Mouse (Mus musculus): Measurements from ENCODE around the gene Sestd1. TPM values are rescaled to one million over a fixed set of nuclear protein-coding genes. Genes with fewer than 3 reads are reported as not detected.

Gene Sestd1
- polyA plus RNA-seq, 1 experiment from 2014 or later: 33.6 TPM

- peak overlapping the region; percentile 60 for H3K4me2 ChIP-seq
- ATAC-seq (ENCODE audit: low read depth): no peak
- H3K27ac ChIP-seq (replicated peaks): no peak overlapping the region
- H3K4me3 ChIP-seq: 0 out of 2 replicates have a peak overlapping the region, but pooled peaks have one; percentile 35
- no peaks in the 10 kb centered on the region for H3K27me3 ChIP-seq
- peaks cover 46% of the 10 kb centered on the region for H3K4me1 ChIP-seq (replicated peaks)
- H3K9ac ChIP-seq: no peak overlapping the region
- H3K9me3 ChIP-seq: no peaks in the 10 kb centered on the region
- H3K36me3 ChIP-seq: no peaks in the 10 kb centered on the region
- WGBS: 84% methylated on average over 4 of the region's 4 CpGs
Observed at GRCm38 (mm10) chr2:77169218-77169617, 111.2 kb downstream of the Sestd1 start.

DNA sequence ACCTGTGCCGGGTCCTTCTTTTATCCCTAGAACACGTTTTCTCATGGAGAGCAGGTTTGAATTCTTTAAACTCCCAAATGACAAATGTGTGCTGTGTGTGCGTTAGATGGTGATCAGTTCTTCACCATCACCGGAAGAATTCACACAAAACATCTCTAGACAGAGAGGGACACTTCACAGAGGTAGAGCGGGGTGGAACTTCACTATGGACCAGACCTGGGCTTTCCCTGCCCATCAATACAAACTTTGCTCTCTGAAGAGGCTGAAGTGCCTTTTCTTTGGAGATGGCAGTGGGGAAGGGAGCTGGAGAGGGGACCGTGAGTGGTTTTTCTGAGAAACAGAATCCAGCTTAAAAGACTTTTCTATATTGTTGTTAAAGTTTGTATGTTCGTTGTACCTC, 111.6 kb downstream of the Sestd1 start:
- H3K36me3 ChIP-seq: no peaks in the 10 kb centered on the region
- no peak overlapping the region for H3K27ac ChIP-seq (replicated peaks)
- no peak overlapping the region for H3K4me3 ChIP-seq
- 93% methylated on average over 7 of the region's 7 CpGs for WGBS
- no peaks in the 10 kb centered on the region for H3K27me3 ChIP-seq
- no peak for ATAC-seq (ENCODE audit: low read depth)
- H3K4me1 ChIP-seq (replicated peaks): peaks cover 42% of the 10 kb centered on the region
- H3K9me3 ChIP-seq: no peaks in the 10 kb centered on the region
- 0 out of 2 replicates have a peak overlapping the region, but pooled peaks have one; percentile 13 for H3K4me2 ChIP-seq
- no peak overlapping the region for H3K9ac ChIP-seq

DNA sequence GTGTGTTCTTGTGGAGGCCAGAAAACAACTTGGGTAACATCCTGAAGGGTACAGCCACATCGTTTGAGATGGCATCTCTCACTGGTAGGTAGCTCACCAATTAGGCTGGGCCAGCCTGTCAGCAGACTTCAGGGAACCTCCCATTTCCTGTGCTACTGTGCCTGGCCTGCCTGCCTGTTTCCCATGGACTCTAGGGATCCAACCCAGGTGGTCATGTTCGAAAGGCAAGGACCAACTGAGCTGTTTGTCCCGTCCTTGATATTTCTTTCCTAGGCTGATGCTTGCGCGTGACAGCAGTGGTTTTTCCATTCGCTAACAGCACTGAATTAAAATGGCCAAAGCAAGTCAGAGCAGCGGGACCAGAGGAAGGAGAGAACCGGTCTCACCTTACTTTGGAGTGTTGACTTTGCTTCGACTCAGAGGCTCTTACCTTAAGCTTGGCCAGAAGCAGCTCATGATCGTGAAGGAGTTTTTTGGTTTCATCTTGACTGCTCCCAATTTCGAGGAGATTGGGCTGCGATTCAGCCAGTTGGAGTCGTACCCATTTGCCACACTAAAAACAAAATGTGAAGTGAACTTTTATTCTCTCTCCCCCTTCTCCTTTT, 112.2 kb downstream of the Sestd1 start:
- Histone ChIP-seq H3K27me3 (no peaks in the 10 kb centered on the region), H3K36me3 (no peaks in the 10 kb centered on the region), H3K4me1 (replicated peaks) (peaks cover 36% of the 10 kb centered on the region), H3K9me3 (no peaks in the 10 kb centered on the region), H3K4me2 (no peak overlapping the region), H3K27ac (replicated peaks) (no peak overlapping the region), H3K9ac (no peak overlapping the region), H3K4me3 (no peak overlapping the region)
- WGBS: 88% methylated on average over 13 of the region's 13 CpGs
- no peak for ATAC-seq (ENCODE audit: low read depth)

GRCm38 (mm10) chr2:77166366-77166765, 114.0 kb downstream of the Sestd1 start:
- Histone ChIP-seq H3K27ac (replicated peaks) (no peak overlapping the region), H3K4me2 (no peak overlapping the region), H3K36me3 (no peaks in the 10 kb centered on the region), H3K9ac (no peak overlapping the region), H3K4me1 (replicated peaks) (peaks cover 21% of the 10 kb centered on the region), H3K27me3 (no peaks in the 10 kb centered on the region), H3K9me3 (no peaks in the 10 kb centered on the region), H3K4me3 (no peak overlapping the region)
- ATAC-seq (ENCODE audit: low read depth): no peak
- WGBS: 86% methylated on average over 4 of the region's 4 CpGs

DNA sequence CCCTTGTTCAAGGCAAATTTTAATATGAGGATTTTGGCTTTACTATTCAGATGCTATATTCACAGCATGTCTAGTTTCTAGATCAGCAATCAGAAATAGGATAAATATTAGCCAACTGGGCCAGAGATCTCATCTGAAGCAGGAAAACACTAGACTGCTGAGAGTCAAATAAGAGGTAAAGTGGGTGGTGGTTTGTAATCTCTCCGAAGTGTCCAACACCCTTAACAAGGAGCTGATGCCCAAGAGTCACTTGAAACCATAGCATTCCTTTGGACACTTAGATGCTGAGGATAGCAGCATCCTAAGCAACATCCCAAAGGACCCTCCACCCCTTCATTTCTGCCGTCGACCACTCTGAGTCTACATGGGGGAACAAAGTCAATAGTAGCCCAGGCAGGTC, 115.7 kb downstream of the Sestd1 start:
- no peaks in the 10 kb centered on the region for H3K27me3 ChIP-seq
- H3K4me1 ChIP-seq (replicated peaks): peaks cover 4% of the 10 kb centered on the region; the same call in 1 of the 2 replicates
- no peaks in the 10 kb centered on the region for H3K9me3 ChIP-seq
- no peak overlapping the region for H3K9ac ChIP-seq
- H3K4me3 ChIP-seq: no peak overlapping the region
- H3K4me2 ChIP-seq: no peak overlapping the region
- no peak overlapping the region for H3K27ac ChIP-seq (replicated peaks)
- 77% methylated on average over 3 of the region's 3 CpGs for WGBS
- H3K36me3 ChIP-seq: no peaks in the 10 kb centered on the region
- no peak for ATAC-seq (ENCODE audit: low read depth)

- H3K9ac ChIP-seq: no peak overlapping the region
- H3K27ac ChIP-seq (replicated peaks): no peak overlapping the region
- no peaks in the 10 kb centered on the region for H3K36me3 ChIP-seq
- H3K4me3 ChIP-seq: no peak overlapping the region
- no peaks in the 10 kb centered on the region for H3K4me1 ChIP-seq (replicated peaks)
- H3K27me3 ChIP-seq: no peaks in the 10 kb centered on the region
- WGBS: 86% methylated on average over 3 of the region's 3 CpGs
- no peaks in the 10 kb centered on the region for H3K9me3 ChIP-seq
- no peak overlapping the region for H3K4me2 ChIP-seq
- no peak for ATAC-seq (ENCODE audit: low read depth)
Observed at GRCm38 (mm10) chr2:77163381-77163780, 117.0 kb downstream of the Sestd1 start.

GRCm38 (mm10) chr2:77162135-77162534, 118.3 kb downstream of the Sestd1 start:
- WGBS: 83% methylated on average over 3 of the region's 3 CpGs
- Histone ChIP-seq H3K9ac (no peak overlapping the region), H3K4me1 (replicated peaks) (no peaks in the 10 kb centered on the region)

DNA sequence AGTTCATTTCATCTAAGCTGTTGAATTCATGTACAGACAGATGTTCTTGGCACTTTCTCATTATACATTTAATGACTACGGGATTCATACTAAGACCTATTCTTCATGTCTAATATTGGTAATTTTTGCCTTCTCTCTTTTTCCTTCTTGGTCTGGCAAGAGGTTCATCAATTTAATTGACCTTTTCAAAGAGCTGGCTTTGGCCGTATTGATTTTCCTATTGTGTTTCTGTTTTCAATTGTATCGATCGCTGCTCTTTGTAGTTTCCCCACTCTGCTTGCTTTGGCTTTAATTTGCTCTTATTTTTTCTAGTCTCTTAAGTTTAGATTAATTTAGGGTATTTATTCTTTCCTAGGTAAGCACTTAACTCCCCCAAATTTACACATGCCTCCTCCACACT, 122.8 kb downstream of the Sestd1 start:
- Histone ChIP-seq H3K9ac (no peak overlapping the region), H3K4me1 (replicated peaks) (no peaks in the 10 kb centered on the region), H3K4me2 (no peak overlapping the region), H3K27me3 (no peaks in the 10 kb centered on the region), H3K27ac (replicated peaks) (no peak overlapping the region), H3K9me3 (no peaks in the 10 kb centered on the region), H3K36me3 (no peaks in the 10 kb centered on the region), H3K4me3 (no peak overlapping the region)
- WGBS: 90% methylated on average over 4 of the region's 4 CpGs
- no peak for ATAC-seq (ENCODE audit: low read depth)

More at GRCm38 (mm10) chr2:77162135-77162534, 118.3 kb downstream of the Sestd1 start:
- Histone ChIP-seq H3K36me3 (no peaks in the 10 kb centered on the region), H3K4me2 (no peak overlapping the region), H3K27ac (replicated peaks) (no peak overlapping the region), H3K9me3 (no peaks in the 10 kb centered on the region), H3K4me3 (no peak overlapping the region), H3K27me3 (no peaks in the 10 kb centered on the region)
- no peak for ATAC-seq (ENCODE audit: low read depth)

DNA sequence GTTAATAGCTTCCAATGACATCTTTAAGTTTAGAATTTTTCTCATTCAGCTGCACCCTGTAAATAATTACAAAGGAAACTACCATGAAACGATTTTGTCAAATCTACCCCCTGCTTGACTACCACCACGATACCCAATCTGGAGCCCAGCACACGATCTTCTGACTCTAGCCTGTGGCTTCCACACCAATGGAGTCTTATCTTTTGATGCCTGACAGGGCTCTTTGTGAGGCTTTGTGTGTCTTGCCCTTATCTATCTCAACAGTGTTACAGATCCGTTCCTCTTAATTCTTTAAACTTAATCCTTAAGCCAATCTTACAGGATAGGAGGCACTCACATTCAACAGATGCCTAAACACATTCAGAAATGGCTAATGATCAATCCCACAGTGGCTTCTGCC, 126.3 kb downstream of the Sestd1 start:
- 80% methylated on average over 4 of the region's 4 CpGs for WGBS
- no peak for ATAC-seq (ENCODE audit: low read depth)
- Histone ChIP-seq H3K27me3 (no peaks in the 10 kb centered on the region), H3K4me1 (replicated peaks) (peaks cover 6% of the 10 kb centered on the region), H3K9ac (no peak overlapping the region), H3K36me3 (no peaks in the 10 kb centered on the region), H3K27ac (replicated peaks) (no peak overlapping the region), H3K4me3 (no peak overlapping the region), H3K9me3 (no peaks in the 10 kb centered on the region), H3K4me2 (no peak overlapping the region)

DNA sequence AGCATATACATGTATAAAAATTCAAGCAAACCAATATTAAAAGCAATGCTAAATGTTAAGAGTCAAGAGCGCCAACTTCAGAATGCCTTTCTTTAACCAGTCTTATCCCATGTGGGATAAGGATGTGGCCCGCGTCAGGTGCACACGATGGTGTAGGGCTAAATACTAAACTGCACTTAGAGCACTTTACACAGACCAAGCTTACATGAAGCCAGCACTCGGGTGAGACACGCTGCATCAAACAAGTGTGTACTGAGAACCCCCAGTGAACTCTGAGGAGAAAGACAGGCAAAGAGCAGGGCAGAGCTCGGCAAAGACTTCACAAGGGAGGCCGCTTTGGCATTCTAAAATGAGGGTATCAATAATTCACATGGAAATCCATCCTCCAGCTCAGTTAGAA, 129.1 kb downstream of the Sestd1 start:
- no peaks in the 10 kb centered on the region for H3K27me3 ChIP-seq
- no peaks in the 10 kb centered on the region for H3K9me3 ChIP-seq
- no peak for ATAC-seq (ENCODE audit: low read depth)
- no peak overlapping the region for H3K9ac ChIP-seq
- H3K4me2 ChIP-seq: no peak overlapping the region
- no peaks in the 10 kb centered on the region for H3K36me3 ChIP-seq
- H3K4me1 ChIP-seq (replicated peaks): peaks cover 17% of the 10 kb centered on the region
- no peak overlapping the region for H3K27ac ChIP-seq (replicated peaks)
- H3K4me3 ChIP-seq: no peak overlapping the region
- WGBS: 87% methylated on average over 8 of the region's 8 CpGs

DNA sequence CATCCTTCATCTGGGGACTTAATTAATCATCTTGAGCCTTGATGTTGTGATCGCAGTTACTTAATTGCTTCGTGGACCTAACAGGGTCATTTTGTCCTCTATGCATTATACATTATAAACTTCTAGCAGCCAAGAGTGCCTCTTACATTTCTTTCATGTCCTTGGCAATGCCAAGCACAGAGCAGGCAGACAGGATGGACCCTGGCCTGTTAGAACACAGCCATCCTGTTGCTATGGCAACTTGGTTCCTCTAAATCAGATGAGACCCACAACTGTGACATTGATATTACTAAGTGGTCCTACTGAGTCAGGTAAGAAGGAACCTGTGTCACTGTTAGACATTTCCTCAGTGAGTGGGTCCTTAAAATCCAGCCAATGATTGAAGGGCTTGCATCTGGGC, 130.8 kb downstream of the Sestd1 start:
- no peak overlapping the region for H3K27ac ChIP-seq (replicated peaks)
- H3K9me3 ChIP-seq: no peaks in the 10 kb centered on the region
- H3K4me2 ChIP-seq: no peak overlapping the region
- no peak for ATAC-seq (ENCODE audit: low read depth)
- 67% methylated on average over 2 of the region's 2 CpGs for WGBS
- H3K9ac ChIP-seq: no peak overlapping the region
- no peak overlapping the region for H3K4me3 ChIP-seq
- H3K4me1 ChIP-seq (replicated peaks): peaks cover 17% of the 10 kb centered on the region
- H3K36me3 ChIP-seq: no peaks in the 10 kb centered on the region
- no peaks in the 10 kb centered on the region for H3K27me3 ChIP-seq

DNA sequence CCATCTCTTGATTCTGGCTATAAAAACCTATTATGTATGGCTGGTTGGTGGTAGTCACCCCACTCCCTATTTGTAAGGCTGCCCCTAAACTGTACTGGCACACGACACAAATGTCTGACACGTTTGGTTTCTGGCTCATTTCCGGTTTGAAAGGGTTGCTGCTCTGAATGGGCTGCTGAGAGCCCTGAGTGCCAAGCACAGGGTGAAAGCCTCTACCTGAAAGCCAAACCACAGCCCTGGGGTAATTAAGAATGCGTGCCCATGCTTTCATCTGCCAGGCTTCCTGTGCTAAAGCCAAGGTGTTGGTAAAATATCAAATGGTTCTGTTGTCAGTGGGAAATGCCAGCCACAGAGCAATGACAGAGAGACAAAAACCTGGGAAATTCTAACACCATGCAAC, 132.2 kb downstream of the Sestd1 start:
- ATAC-seq (ENCODE audit: low read depth): no peak
- H3K27ac ChIP-seq (replicated peaks): no peak overlapping the region

GRCm38 (mm10) chr2:77146968-77147367, 133.4 kb downstream of the Sestd1 start:
- WGBS: 69% methylated on average over 2 of the region's 2 CpGs
- no peak overlapping the region for H3K9ac ChIP-seq
- ATAC-seq (ENCODE audit: low read depth): no peak

More for the DNA sequence above, 132.2 kb downstream of the Sestd1 start:
- H3K4me1 ChIP-seq (replicated peaks): peaks cover 17% of the 10 kb centered on the region
- H3K36me3 ChIP-seq: no peaks in the 10 kb centered on the region
- H3K9ac ChIP-seq: no peak overlapping the region
- no peaks in the 10 kb centered on the region for H3K9me3 ChIP-seq
- H3K27me3 ChIP-seq: no peaks in the 10 kb centered on the region
- WGBS: 64% methylated on average over 4 of the region's 4 CpGs
- no peak overlapping the region for H3K4me2 ChIP-seq
- no peak overlapping the region for H3K4me3 ChIP-seq

More at GRCm38 (mm10) chr2:77146968-77147367, 133.4 kb downstream of the Sestd1 start:
- no peaks in the 10 kb centered on the region for H3K9me3 ChIP-seq
- H3K36me3 ChIP-seq: no peaks in the 10 kb centered on the region
- H3K4me1 ChIP-seq (replicated peaks): peaks cover 17% of the 10 kb centered on the region
- H3K4me3 ChIP-seq: no peak overlapping the region
- H3K27me3 ChIP-seq: no peaks in the 10 kb centered on the region
- H3K4me2 ChIP-seq: no peak overlapping the region
- H3K27ac ChIP-seq (replicated peaks): no peak overlapping the region
